Mouse (Mus musculus): Measurements from ENCODE around the gene Plcd1. TPM values are rescaled to one million over a fixed set of nuclear protein-coding genes. Genes with fewer than 3 reads are reported as not detected.

The Plcd1 gene
- polyA plus RNA-seq, 1 experiment from 2014 or later, result 35.5 TPM

- no peak overlapping the region for H3K27ac ChIP-seq
- H3K36me3 ChIP-seq, result peaks cover 50% of the 10 kb centered on the region
- no peak overlapping the region for H3K4me3 ChIP-seq
- no peak overlapping the region for H3K4me2 ChIP-seq (replicated peaks)
- H3K9ac ChIP-seq, result no peak overlapping the region
- 78% methylated on average over 7 of the region's 7 CpGs for WGBS
- ATAC-seq (ENCODE audit: low FRiP score, low read depth), result no peak
- no peaks in the 10 kb centered on the region for H3K9me3 ChIP-seq
- no peaks in the 10 kb centered on the region for H3K27me3 ChIP-seq
- peaks cover 23% of the 10 kb centered on the region for H3K4me1 ChIP-seq
Observed at GRCm38 (mm10) chr9:119025832-119026331, 67.4 kb downstream of the Plcd1 start.

- peaks cover 25% of the 10 kb centered on the region for H3K4me1 ChIP-seq
- 49% methylated on average over 6 of the region's 6 CpGs for WGBS
- H3K4me2 ChIP-seq (replicated peaks), result no peak overlapping the region
- no peak overlapping the region for H3K4me3 ChIP-seq
- H3K9ac ChIP-seq, result no peak overlapping the region
- H3K36me3 ChIP-seq, result peaks cover 51% of the 10 kb centered on the region
- no peaks in the 10 kb centered on the region for H3K27me3 ChIP-seq
- H3K9me3 ChIP-seq, result no peaks in the 10 kb centered on the region
- peak overlapping the region; percentile 52; the same call in 1 of the 2 replicates for H3K27ac ChIP-seq
- ATAC-seq (ENCODE audit: low FRiP score, low read depth), result no peak
Observed at GRCm38 (mm10) chr9:119025263-119025662, 68.0 kb downstream of the Plcd1 start.

- Histone ChIP-seq H3K27ac (no peak overlapping the region), H3K36me3 (peaks cover 44% of the 10 kb centered on the region), H3K9ac (no peak overlapping the region), H3K27me3 (no peaks in the 10 kb centered on the region), H3K4me1 (peaks cover 46% of the 10 kb centered on the region), H3K4me2 (replicated peaks) (no peak overlapping the region), H3K9me3 (no peaks in the 10 kb centered on the region), H3K4me3 (no peak overlapping the region)
- 61% methylated on average over 7 of the region's 7 CpGs for WGBS
- no peak for ATAC-seq (ENCODE audit: low FRiP score, low read depth)
Observed at GRCm38 (mm10) chr9:119021731-119022130, 71.6 kb downstream of the Plcd1 start.

Small RNA genes lying within 50 kb of the gene (microRNA-seq; reads per million reads assigned to microRNA genes)
- 10.8 reads per million, percentile 28 among the genes with 10 or more reads in this experiment for gene Mir26a-1

Other genes starting within 250 kb of the Plcd1 start
- gene Ctdspl, start 167.0 kb downstream of the Plcd1 start, polyA plus RNA-seq (2015; fragmentation: Nextera tagmentation; extraction: Ambion mirVana), result 23.4 and 24.8 TPM in 2 replicates
- gene Vill, start 40.7 kb downstream of the Plcd1 start, polyA plus RNA-seq (2015; fragmentation: Nextera tagmentation; extraction: Ambion mirVana), result 31.6 and 35.2 TPM in 2 replicates
- 0.98 and 1.6 TPM in 2 replicates for gene Dlec1, start 9.0 kb upstream of the Plcd1 start, polyA plus RNA-seq (2015; fragmentation: Nextera tagmentation; extraction: Ambion mirVana)
- 1.4 and 1.8 TPM in 2 replicates for gene Acaa1b, start 63.6 kb upstream of the Plcd1 start, polyA plus RNA-seq (2015; fragmentation: Nextera tagmentation; extraction: Ambion mirVana)
- not detected in 2 replicates for gene Gm47289, start 65.7 kb upstream of the Plcd1 start, polyA plus RNA-seq (2015; fragmentation: Nextera tagmentation; extraction: Ambion mirVana)
- gene Slc22a13, start 115.6 kb upstream of the Plcd1 start, polyA plus RNA-seq (2015; fragmentation: Nextera tagmentation; extraction: Ambion mirVana), result not detected in 2 replicates
- gene Oxsr1, start 228.9 kb upstream of the Plcd1 start, polyA plus RNA-seq (2015; fragmentation: Nextera tagmentation; extraction: Ambion mirVana), result 11.0 and 11.9 TPM in 2 replicates
- 104 TPM in 2 replicates for gene Acaa1a, start 246.2 kb upstream of the Plcd1 start, polyA plus RNA-seq (2015; fragmentation: Nextera tagmentation; extraction: Ambion mirVana)
- 14.1 and 15.7 TPM in 2 replicates for gene Myd88, start 247.9 kb upstream of the Plcd1 start, polyA plus RNA-seq (2015; fragmentation: Nextera tagmentation; extraction: Ambion mirVana)